In genomic region chr11:116091591-116091990, GRCm38 (mm10) we compare ENCODE assay signal across 25 mouse cellular contexts. TPM values are rescaled to one million over a fixed set of nuclear protein-coding genes. Genes with fewer than 3 reads are reported as not detected.
A peak's percentile ranks its signal among the peaks of the same experiment; 100 is the strongest.
DNase-seq lines count a peak whose midpoint lies in the region; ATAC-seq lines count a peak whose summit lies in the region.
"Had no signal": no experiment of that assay in that cellular context is flagged by ENCODE, and none has a peak within 500 bp of the region (broad histone marks: within the 10 kb centered on the region; RNA-seq: fewer than 3 reads in every experiment).

No protein-coding gene starts in this region.

- 87% methylated on average over 6 of the region's 6 CpGs for WGBS in heart, embryonic 10.5 days
- 82% methylated on average over 6 of the region's 6 CpGs for WGBS in hindbrain, embryonic 10.5 days
- WGBS in hindbrain, embryonic 14.5 days = 85% methylated on average over 6 of the region's 6 CpGs

- ATAC-seq in hindbrain, embryonic 14.5 days (ENCODE audit: low FRiP score) = no peak
- ATAC-seq in megakaryocyte, adult 5-6 weeks (ENCODE audit: poor library complexity, severe bottlenecking) = no peak
- ATAC-seq: activated CD4-positive, CD25-positive, alpha-beta regulatory T cell, adult 4 months; forebrain, embryonic 13.5 days; forebrain, embryonic 16.5 days had no signal

- H3K4me3 ChIP-seq in heart, embryonic 10.5 days = no peak overlapping the region
- H3K4me3 ChIP-seq in hindbrain, embryonic 10.5 days = no peak overlapping the region
- H3K4me3 ChIP-seq in hindbrain, embryonic 14.5 days (replicated peaks; ENCODE audit: low read length) = no peak overlapping the region
- H3K4me3 ChIP-seq in megakaryocyte, embryonic 14.5 days (replicated peaks) = peak overlapping the region; percentile 2
- H3K4me3 ChIP-seq: forebrain, embryonic 10.5 days; forebrain, embryonic 13.5 days; heart, embryonic 15.5 days; hindbrain, embryonic 12.5 days had no signal

- H3K4me1 ChIP-seq in heart, embryonic 10.5 days = peaks cover 26% of the 10 kb centered on the region
- H3K4me1 ChIP-seq in hindbrain, embryonic 10.5 days (replicated peaks) = peaks cover 13% of the 10 kb centered on the region
- H3K4me1 ChIP-seq in hindbrain, embryonic 14.5 days (replicated peaks; ENCODE audit: control insufficient read depth, insufficient read depth, low read length) = 0 out of 2 replicates have a peak, but pooled peaks cover 6% of the 10 kb centered on the region
- H3K4me1 ChIP-seq in megakaryocyte, embryonic 14.5 days = peaks cover 76% of the 10 kb centered on the region

- 0 out of 2 replicates have a peak, but pooled peaks cover under 1% of the 10 kb centered on the region for H3K36me3 ChIP-seq in heart, embryonic 10.5 days
- no peaks in the 10 kb centered on the region for H3K36me3 ChIP-seq in hindbrain, embryonic 10.5 days
- H3K36me3 ChIP-seq in hindbrain, embryonic 14.5 days (replicated peaks; ENCODE audit: control insufficient read depth, insufficient read depth) = no peaks in the 10 kb centered on the region
- peaks cover 11% of the 10 kb centered on the region for H3K36me3 ChIP-seq in megakaryocyte, embryonic 14.5 days (replicated peaks; ENCODE audit: low read length)
- H3K36me3 ChIP-seq: forebrain, embryonic 10.5 days; heart, embryonic 15.5 days; hindbrain, embryonic 12.5 days had no signal

- no peaks in the 10 kb centered on the region for H3K9me3 ChIP-seq in heart, embryonic 10.5 days
- peaks cover under 1% of the 10 kb centered on the region; the same call in 1 of the 2 replicates for H3K9me3 ChIP-seq in hindbrain, embryonic 10.5 days
- no peaks in the 10 kb centered on the region for H3K9me3 ChIP-seq in hindbrain, embryonic 14.5 days (ENCODE audit: control insufficient read depth, low read length)
- H3K9me3 ChIP-seq in megakaryocyte, embryonic 14.5 days = peaks cover under 1% of the 10 kb centered on the region; the same call in 1 of the 2 replicates
- H3K9me3 ChIP-seq: forebrain, embryonic 13.5 days; heart, embryonic 15.5 days had no signal

- no peak overlapping the region for H3K4me2 ChIP-seq in hindbrain, embryonic 14.5 days (replicated peaks)
- H3K4me2 ChIP-seq: forebrain, embryonic 13.5 days; heart, embryonic 15.5 days; hindbrain, embryonic 12.5 days had no signal

- no peak for DNase-seq in heart, embryonic 10.5 days (ENCODE audit: low spot score)
- DNase-seq in heart, adult 18-20 months = no peak
- DNase-seq in hindbrain, embryonic 10.5 days (ENCODE audit: low spot score) = no peak
- no peak for DNase-seq in hindbrain, embryonic 14.5 days (ENCODE audit: low spot score)
- DNase-seq in kidney, adult 9 months = peak; percentile 37
- DNase-seq in kidney, postnatal 25 days = no peak
- DNase-seq: adrenal gland, adult 8-10 months; adrenal gland, postnatal 25 days; cerebellum, adult 11-12 months; cerebellum, adult 8-10 months; cerebellum, postnatal 10 days; cerebellum, postnatal 36 days; embryo, embryonic 11 days; gastrocnemius, postnatal 10 days; gastrocnemius, postnatal 36 days; heart, postnatal 10 days; heart, postnatal 36 days had no signal

- H3K27ac ChIP-seq in heart, embryonic 10.5 days = peak overlapping the region; percentile 17; the same call in 1 of the 2 replicates
- H3K27ac ChIP-seq in hindbrain, embryonic 10.5 days = peak overlapping the region; percentile 31; the same call in 1 of the 2 replicates
- H3K27ac ChIP-seq in hindbrain, embryonic 14.5 days = no peak overlapping the region
- H3K27ac ChIP-seq: forebrain, embryonic 10.5 days; forebrain, embryonic 13.5 days; heart, embryonic 15.5 days; hindbrain, embryonic 12.5 days had no signal

- no peak overlapping the region for H3K9ac ChIP-seq in hindbrain, embryonic 14.5 days
- H3K9ac ChIP-seq: forebrain, embryonic 13.5 days; heart, embryonic 15.5 days; hindbrain, embryonic 12.5 days had no signal

- no peaks in the 10 kb centered on the region for H3K27me3 ChIP-seq in heart, embryonic 10.5 days (ENCODE audit: insufficient read depth, poor library complexity, severe bottlenecking)
- H3K27me3 ChIP-seq in hindbrain, embryonic 10.5 days (ENCODE audit: insufficient read depth, poor library complexity, severe bottlenecking) = no peaks in the 10 kb centered on the region
- H3K27me3 ChIP-seq in hindbrain, embryonic 14.5 days (ENCODE audit: control insufficient read depth, insufficient read depth, low read length) = no peaks in the 10 kb centered on the region
- no peaks in the 10 kb centered on the region for H3K27me3 ChIP-seq in megakaryocyte, embryonic 14.5 days (replicated peaks)
- H3K27me3 ChIP-seq: forebrain, embryonic 13.5 days; heart, embryonic 15.5 days; hindbrain, embryonic 12.5 days had no signal

RNA-seq across cellular contexts. Expression of gene Wbp2, which starts 4.8 kb away (rescaled TPM):
- 122 and 158 TPM in 2 replicates for polyA plus RNA-seq in heart, embryonic 10.5 days (2016; fragmentation: Nextera tagmentation; extraction: Ambion mirVana)
- 100 to 1,000 TPM in 1 of 2 experiments, 10 to 100 TPM in 1; 93.3 to 109 TPM for total RNA-seq in heart, adult 18-20 months (2021)
- polyA plus RNA-seq in hindbrain, embryonic 10.5 days (2016; fragmentation: Nextera tagmentation; extraction: Ambion mirVana) = 98.1 and 128 TPM in 2 replicates
- 164 and 183 TPM in 2 replicates for polyA plus RNA-seq in hindbrain, embryonic 14.5 days (2014; fragmentation: Nextera tagmentation; extraction: Ambion mirVana)
- 842 and 1,717 TPM in 2 replicates for polyA plus RNA-seq in megakaryocyte, embryonic 14.5 days (2012; ENCODE audit: insufficient read depth, low replicate concordance)
- total RNA-seq in megakaryocyte, adult 5-6 weeks (2015) = 89.9 and 100 TPM in 2 replicates
- total RNA-seq in megakaryocyte, adult 5-6 weeks (2017) = 39.5 and 49.8 TPM in 2 replicates

RNA-seq across cellular contexts. Expression of gene Unc13d, which starts 13.8 kb away (rescaled TPM):
- 6.1 and 7.2 TPM in 2 replicates for polyA plus RNA-seq in heart, embryonic 10.5 days (2016; fragmentation: Nextera tagmentation; extraction: Ambion mirVana)
- total RNA-seq in heart, adult 18-20 months (2021) = 1 to 10 TPM in 1 of 2 experiments, under 1 TPM in 1; 0.42 to 2.0 TPM
- 3.1 and 4.5 TPM in 2 replicates for polyA plus RNA-seq in hindbrain, embryonic 10.5 days (2016; fragmentation: Nextera tagmentation; extraction: Ambion mirVana)
- 0.75 and 0.83 TPM in 2 replicates for polyA plus RNA-seq in hindbrain, embryonic 14.5 days (2014; fragmentation: Nextera tagmentation; extraction: Ambion mirVana)
- 221 and 384 TPM in 2 replicates for polyA plus RNA-seq in megakaryocyte, embryonic 14.5 days (2012; ENCODE audit: insufficient read depth, low replicate concordance)
- 16.5 and 18.2 TPM in 2 replicates for total RNA-seq in megakaryocyte, adult 5-6 weeks (2015)
- 26.7 and 27.7 TPM in 2 replicates for total RNA-seq in megakaryocyte, adult 5-6 weeks (2017)

RNA-seq across cellular contexts. Expression of gene Trim47, which starts 35.4 kb away (rescaled TPM):
- polyA plus RNA-seq in heart, embryonic 10.5 days (2016; fragmentation: Nextera tagmentation; extraction: Ambion mirVana) = 25.9 and 38.7 TPM in 2 replicates
- 10 to 100 TPM; 24.7 to 27.6 TPM for total RNA-seq in heart, adult 18-20 months (2021)
- 3.1 and 4.3 TPM in 2 replicates for polyA plus RNA-seq in hindbrain, embryonic 10.5 days (2016; fragmentation: Nextera tagmentation; extraction: Ambion mirVana)
- polyA plus RNA-seq in hindbrain, embryonic 14.5 days (2014; fragmentation: Nextera tagmentation; extraction: Ambion mirVana) = 9.4 and 10.6 TPM in 2 replicates
- 6.9 and 23.5 TPM in 2 replicates for polyA plus RNA-seq in megakaryocyte, embryonic 14.5 days (2012; ENCODE audit: insufficient read depth, low replicate concordance)
- total RNA-seq in megakaryocyte, adult 5-6 weeks (2015) = 0.47 TPM in 1 of 2 replicates, not detected in the other
- 0.07 TPM in 1 of 2 replicates, not detected in the other for total RNA-seq in megakaryocyte, adult 5-6 weeks (2017)
- polyA plus RNA-seq: activated CD4-positive, CD25-positive, alpha-beta regulatory T cell, adult 4 months had no signal

RNA-seq across cellular contexts. Expression of gene Trim65, which starts 39.3 kb away (rescaled TPM):
- 3.6 and 3.8 TPM in 2 replicates for polyA plus RNA-seq in heart, embryonic 10.5 days (2016; fragmentation: Nextera tagmentation; extraction: Ambion mirVana)
- 10 to 100 TPM in 1 of 2 experiments, 1 to 10 TPM in 1; 9.6 to 10.5 TPM for total RNA-seq in heart, adult 18-20 months (2021)
- 1.8 and 2.0 TPM in 2 replicates for polyA plus RNA-seq in hindbrain, embryonic 10.5 days (2016; fragmentation: Nextera tagmentation; extraction: Ambion mirVana)
- 2.7 and 2.9 TPM in 2 replicates for polyA plus RNA-seq in hindbrain, embryonic 14.5 days (2014; fragmentation: Nextera tagmentation; extraction: Ambion mirVana)
- polyA plus RNA-seq in megakaryocyte, embryonic 14.5 days (2012; ENCODE audit: insufficient read depth, low replicate concordance) = 3.0 and 9.5 TPM in 2 replicates
- 15.8 and 15.9 TPM in 2 replicates for total RNA-seq in megakaryocyte, adult 5-6 weeks (2015)
- 7.9 and 10.7 TPM in 2 replicates for total RNA-seq in megakaryocyte, adult 5-6 weeks (2017)

RNA-seq across cellular contexts. Expression of gene Mrpl38, which starts 47.1 kb away (rescaled TPM):
- 112 and 127 TPM in 2 replicates for polyA plus RNA-seq in heart, embryonic 10.5 days (2016; fragmentation: Nextera tagmentation; extraction: Ambion mirVana)
- 10 to 100 TPM; 56.8 to 66.1 TPM for total RNA-seq in heart, adult 18-20 months (2021)
- 108 and 114 TPM in 2 replicates for polyA plus RNA-seq in hindbrain, embryonic 10.5 days (2016; fragmentation: Nextera tagmentation; extraction: Ambion mirVana)
- 79.4 and 83.1 TPM in 2 replicates for polyA plus RNA-seq in hindbrain, embryonic 14.5 days (2014; fragmentation: Nextera tagmentation; extraction: Ambion mirVana)
- polyA plus RNA-seq in megakaryocyte, embryonic 14.5 days (2012; ENCODE audit: insufficient read depth, low replicate concordance) = 25.4 and 80.4 TPM in 2 replicates
- total RNA-seq in megakaryocyte, adult 5-6 weeks (2015) = 14.6 and 17.3 TPM in 2 replicates
- total RNA-seq in megakaryocyte, adult 5-6 weeks (2017) = 6.9 and 10.0 TPM in 2 replicates

Comparison
In these comparisons a context has a peak if more than half of its experiments do, and no peak if none do; other contexts are left out.
1. RNA of gene Unc13d, which starts 13.8 kb away (polyA plus RNA-seq): 221 to 384 TPM in megakaryocyte, embryonic 14.5 days; 6.1 to 7.2 TPM in heart, embryonic 10.5 days, 3.1 to 4.5 TPM in hindbrain, embryonic 10.5 days and 0.75 to 0.83 TPM in hindbrain, embryonic 14.5 days; every median in the first group is over 10 times any median in the second.